Mouse (Mus musculus) yolk sac, embryonic 10.5 days (tissue): Measurements from ENCODE around the gene Alpi.

Experiments
- DNase-seq: peaks from one replicate; pipeline ENCODE4 v3.0.0-alpha.2; 2017; ENCODE audit warnings: low spot score

The Alpi gene

DNA sequence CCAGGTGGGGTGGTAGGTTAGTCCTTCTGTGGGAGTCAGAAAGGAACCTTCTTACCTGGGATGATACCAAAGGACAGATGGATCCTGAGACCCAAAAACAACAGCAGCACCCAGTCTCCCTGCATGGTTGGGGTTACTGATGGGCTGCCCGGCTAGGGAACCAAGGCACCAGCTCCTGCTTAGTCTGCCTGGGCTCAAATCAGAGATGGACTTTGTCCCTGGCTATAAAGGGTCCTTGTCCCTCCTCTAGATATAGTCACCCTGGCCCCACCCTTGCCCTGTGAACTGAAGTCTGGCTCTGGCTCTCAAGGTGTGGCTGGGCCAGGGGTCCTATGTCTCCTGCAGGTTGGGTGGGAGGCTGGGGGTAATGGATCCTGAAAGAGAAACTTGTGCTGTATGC lies at the start of gene Alpi:
TSS of gene Alpi (minus strand) at position 196 of the 400 bp plus-strand sequence.
- no peak for DNase-seq

DNA sequence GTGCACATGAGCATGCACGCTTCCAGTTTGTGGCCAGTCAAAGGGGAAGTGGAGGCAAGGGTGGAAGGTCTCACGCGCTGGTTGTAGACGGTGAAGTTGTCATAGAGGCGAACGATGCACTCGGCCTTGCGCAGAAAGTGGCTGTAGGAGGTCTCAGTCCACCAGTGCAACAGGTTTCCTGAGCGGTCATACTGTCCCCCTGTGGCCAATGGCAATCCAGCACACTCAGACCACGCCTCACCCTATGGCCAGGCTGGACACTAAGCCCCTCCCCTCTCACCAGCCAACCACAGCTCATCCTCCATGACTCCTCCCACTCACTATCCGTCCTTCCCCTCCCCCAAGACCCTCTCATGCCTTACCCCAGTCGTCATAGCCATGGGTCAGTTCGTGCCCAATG lies 48.0 kb upstream of the Alpi start:
- DNase-seq = no peak

- DNase-seq = no peak
Measured at GRCm38 (mm10) chr1:87143141-87143540, 41.7 kb upstream of the Alpi start.

DNA sequence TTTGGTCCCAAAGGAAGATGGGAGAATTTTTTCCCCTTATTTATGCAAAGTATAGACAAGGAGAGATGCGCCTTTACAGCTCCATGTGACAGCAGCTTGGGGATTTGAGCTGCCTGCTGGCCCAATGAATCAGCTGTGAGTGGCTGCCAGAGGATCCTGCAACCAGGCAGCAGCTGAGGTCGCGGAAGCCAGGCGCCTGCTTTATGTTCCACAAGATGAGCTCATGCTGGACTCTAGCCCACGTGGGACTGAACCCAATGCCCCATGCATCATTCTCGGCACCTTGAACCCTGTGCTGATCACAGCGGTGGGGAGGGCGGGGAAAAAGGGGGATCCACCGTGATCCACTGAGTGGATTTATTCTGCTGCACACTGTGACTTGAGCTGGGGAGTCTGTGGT lies 41.0 kb upstream of the Alpi start:
- no peak for DNase-seq

- DNase-seq = no peak
Measured at GRCm38 (mm10) chr1:87141550-87141949, 40.1 kb upstream of the Alpi start.

- DNase-seq = no peak
Measured at GRCm38 (mm10) chr1:87131803-87132202, 30.4 kb upstream of the Alpi start.

DNA sequence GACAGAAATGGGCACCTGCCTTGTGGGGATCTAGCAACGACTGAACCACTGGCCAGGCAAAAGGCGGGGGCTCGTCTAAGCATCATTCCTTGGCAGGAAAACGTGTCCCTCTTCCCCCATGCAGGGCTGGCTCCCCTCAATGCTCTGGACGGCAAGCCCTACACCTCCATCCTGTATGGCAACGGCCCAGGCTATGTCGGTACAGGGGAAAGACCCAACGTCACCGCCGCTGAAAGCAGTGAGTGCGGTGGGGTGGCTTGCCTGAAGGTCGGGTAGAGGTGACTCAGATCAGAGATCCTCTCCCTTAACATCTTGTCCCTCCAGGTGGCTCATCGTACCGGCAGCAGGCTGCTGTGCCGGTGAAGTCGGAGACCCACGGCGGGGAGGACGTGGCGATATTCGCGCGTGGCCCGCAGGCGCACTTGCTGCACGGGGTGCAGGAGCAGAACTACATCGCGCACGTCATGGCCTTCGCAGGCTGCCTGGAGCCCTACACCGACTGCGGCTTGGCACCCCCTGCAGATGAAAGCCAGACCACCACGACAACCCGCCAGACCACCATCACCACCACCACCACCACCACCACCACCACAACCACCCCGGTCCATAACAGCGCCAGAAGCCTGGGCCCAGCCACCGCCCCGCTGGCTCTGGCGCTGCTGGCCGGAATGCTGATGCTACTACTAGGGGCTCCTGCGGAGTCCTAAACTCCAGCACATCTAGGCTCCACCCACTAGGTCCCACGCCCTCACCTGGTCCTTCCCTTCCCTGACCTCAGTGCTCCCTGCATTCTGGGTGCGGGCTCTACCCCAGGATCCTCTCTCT lies 26.0 kb upstream of the Alpi start:
- no peak for DNase-seq

DNA sequence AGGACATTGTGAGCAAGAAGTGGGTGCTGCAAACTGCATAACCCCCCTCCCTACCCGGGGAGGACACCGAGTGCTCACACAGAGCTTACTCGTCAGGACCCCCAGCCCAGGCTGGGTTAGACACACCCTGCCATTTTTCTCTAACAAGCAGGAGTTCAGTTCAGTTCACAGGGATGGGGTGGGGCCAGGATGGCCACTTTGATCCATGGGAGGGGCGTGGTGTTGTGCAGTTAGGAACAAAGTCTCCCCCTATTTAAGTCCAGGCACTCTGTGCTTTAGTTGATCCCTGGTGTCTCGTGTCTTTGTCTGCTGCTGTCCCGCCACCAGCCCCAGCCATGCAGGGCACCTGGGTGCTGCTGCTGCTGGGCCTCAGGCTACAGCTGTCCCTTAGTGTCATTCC lies 23.3 kb upstream of the Alpi start, which contains the start of gene Akp3:
TSS of gene Akp3 (plus strand) at position 301 of the 400 bp plus-strand sequence.
- DNase-seq = no peak

GRCm38 (mm10) chr1:87114784-87115183 lies 13.4 kb upstream of the Alpi start:
- DNase-seq = no peak

- DNase-seq = no peak
Measured at GRCm38 (mm10) chr1:87111719-87112354, 10.4 kb upstream of the Alpi start.

GRCm38 (mm10) chr1:87108564-87108963 lies 7.2 kb upstream of the Alpi start:
- no peak for DNase-seq

DNA sequence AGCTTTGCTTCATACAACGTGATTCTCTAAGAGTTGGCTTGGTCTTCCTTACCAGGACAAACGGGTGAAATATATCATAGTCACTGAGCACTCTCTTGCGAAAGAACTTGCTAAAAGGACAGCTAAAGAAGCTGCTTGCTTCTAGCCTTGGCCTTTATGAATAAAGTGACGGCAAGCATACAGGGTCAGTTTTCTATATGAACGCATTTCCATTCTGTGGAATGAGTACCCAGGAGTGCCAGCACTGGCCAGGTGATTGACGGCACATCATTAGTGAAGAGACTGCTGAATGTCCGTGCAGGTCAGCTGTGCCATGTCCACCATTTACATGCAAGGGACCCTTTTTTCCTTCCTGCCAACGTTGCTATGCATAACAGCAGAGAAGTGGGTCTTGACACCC lies 5.1 kb upstream of the Alpi start:
- DNase-seq = no peak

DNA sequence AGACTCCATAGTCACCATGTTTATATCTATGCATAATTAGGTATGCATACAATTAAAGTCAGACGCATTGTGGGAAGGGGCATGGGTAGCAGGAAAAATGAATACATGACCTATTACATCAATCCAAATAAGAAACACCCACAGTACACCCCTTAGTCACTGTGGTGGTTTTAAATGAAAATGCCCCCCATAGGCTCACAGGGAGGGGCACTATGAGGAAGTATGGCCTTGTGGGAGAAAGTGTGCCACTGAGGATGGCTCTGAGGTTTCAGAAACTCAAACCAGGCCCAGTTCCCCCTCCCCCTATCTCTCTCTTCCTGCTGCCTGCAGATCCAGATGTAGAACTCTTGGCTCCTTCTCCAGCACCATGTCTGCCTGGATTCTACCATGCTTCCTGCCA lies 2.5 kb upstream of the Alpi start:
- no peak for DNase-seq

DNA sequence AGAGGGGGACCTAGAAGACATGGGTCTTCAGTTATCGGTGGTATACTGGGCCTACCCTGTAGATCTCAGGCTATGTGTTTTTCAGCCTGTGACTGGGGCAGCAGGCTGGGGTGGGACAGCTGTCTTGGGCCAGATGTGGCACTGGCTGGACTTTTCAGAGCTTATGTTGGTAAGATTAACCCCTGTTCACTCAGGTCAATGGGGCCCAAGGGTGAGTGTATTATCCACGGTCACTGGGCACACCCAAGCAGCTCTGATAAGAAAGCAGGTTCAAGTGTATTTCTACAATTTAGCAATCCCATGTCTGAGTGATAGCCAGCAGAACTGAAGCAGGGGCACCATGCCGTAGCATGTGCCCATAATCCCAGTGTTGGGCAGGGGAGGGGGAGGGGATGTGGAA lies 708 bp upstream of the Alpi start:
- no peak for DNase-seq

GRCm38 (mm10) chr1:87098358-87098975 lies 2.9 kb downstream of the Alpi start:
- DNase-seq = peak; percentile 20

DNA sequence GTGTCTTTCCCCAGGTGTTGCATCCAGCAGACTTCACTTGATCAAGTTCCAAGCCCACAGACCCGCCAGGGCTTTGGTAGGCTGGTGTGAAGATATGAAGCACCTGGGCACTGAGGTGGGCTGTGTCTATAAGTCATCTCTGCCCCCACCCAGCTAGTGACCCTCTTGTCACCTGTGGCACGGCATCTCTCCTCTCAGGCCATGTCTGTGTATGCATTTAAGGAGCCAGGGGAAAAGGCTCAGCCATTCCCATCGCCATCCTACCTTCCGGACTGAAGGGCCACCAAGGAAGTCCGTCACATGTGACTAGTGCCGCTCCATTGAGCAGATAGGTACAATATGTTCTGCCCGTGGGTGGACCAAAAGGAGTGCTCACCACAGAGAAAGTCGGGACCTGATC lies 5.8 kb downstream of the Alpi start:
- no peak for DNase-seq

DNA sequence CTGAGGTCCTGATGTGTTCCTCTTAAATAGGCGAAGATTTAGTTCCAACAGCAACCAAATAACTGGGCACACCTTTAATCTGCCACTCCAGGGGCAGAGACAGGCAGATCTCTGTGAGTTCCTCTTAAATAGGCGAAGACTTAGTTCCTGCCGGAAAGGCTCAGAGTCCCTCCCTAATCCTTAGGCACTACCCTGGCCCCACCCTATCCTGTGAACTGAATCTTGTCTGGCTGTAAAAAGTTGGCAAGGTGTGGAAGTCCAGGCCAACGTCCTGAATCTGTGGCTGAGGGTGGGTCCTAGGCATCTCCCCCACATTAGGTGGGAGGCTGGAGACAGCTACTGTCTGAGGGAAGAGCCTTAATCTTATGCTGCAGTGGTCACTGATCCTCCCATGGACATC lies 11.6 kb downstream of the Alpi start, which contains the start of gene Alppl2:
TSS of gene Alppl2 (minus strand) at position 101 of the 400 bp plus-strand sequence.
- DNase-seq = no peak

DNA sequence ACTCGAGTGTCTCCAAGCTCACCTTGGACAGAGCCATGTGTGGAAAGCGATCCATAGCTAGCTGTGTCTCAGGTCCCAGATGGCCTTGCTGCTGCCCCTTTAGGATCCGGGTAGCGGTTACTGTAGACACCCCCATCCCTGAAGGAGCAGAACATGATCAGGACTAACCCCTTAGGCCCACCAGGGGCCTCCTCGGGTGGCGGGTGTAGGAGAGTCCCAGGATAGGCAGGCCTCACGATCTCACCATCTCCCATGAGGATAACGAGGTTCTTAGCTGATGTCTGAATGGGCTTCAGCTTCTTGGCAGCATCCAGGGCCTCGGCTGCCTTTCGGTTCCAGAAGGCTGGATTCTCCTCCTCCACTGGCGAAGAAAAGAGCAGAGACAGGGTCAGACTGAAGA lies 12.2 kb downstream of the Alpi start:
- no peak for DNase-seq

DNA sequence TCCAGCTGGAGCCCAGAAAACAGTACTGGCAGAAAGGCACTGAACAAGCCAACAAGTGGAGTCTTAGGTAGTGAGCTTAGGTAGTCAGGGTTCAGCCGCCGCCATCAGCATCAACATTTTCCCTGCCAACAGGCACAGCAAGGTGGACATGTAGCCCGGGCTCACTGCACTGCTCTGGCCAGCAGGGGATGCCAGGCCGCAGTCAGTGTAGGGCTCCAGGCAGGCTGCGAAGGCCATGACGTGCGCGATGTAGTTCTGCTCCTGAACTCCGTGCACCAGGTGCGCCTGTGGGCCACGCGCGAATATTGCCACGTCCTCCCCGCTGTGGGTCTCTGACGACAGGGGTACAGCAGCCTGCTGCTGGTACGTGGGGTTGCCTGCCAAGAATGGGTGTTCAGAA lies 14.4 kb downstream of the Alpi start:
- DNase-seq = no peak

DNA sequence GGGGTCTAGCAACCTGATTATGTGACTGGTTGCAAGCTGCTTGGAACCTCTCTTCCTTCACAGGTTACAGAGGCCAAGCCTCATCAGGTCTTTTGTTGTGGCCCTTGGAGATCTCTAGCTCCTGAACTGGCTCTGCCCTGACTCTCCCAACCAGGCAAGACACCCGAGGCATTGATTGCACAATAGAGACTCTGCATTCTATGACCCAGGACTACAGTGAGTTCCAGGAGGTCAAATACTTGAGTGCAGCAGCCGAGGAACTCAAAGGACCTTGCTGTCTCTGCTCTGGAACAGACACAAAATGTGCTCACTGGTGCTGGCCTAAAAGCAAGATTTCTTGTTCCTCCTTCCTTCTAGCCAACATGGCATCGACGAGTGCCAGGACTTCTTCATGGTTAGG lies 15.2 kb downstream of the Alpi start:
- DNase-seq = no peak

DNA sequence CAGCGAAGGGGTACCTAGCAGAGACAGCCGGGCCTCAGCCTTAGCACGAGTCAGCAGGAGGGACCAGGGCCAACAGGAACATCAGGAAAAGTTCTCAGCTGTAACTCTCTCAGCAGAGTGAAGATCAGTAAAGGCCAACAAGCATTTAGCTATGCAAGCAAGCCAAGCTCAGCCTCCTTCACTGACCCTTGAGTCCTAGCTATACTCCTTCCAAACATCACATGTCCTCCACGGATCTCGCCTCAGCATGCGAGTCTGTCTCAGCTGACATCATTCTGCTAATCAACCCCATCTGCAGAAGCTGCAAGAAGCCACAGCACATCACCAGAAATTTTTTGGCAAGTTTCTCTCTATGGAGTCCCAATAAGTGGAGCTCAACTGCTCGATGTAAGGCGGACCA lies 27.6 kb downstream of the Alpi start:
- DNase-seq = peak; percentile 23

GRCm38 (mm10) chr1:87070720-87071119 lies 30.7 kb downstream of the Alpi start:
- no peak for DNase-seq

- DNase-seq = no peak
Measured at GRCm38 (mm10) chr1:87060913-87061312, 40.5 kb downstream of the Alpi start.
